Mouse (Mus musculus) 416B (cell line): ENCODE measurements at regions not wholly inside any gene's neighbourhood (a gene's known extent, or its start where the extent isn't known, plus 50 kb on each side); places are given as distances from the start of the nearest gene placed in this dataset.
"Not testable (repeated sequence)": the region's sequence is repeated elsewhere in the genome, so short reads cannot be mapped to it uniquely, and the experiment has no call there.

ENCODE experiments used
- DNase-seq: peaks from one replicate; pipeline ENCODE4 v3.0.0; 2011; ENCODE audit warnings: low read depth

- not testable (repeated sequence) for DNase-seq
Observed at GRCm38 (mm10) chr5:3141841-3142240, 199.4 kb upstream of the Cdk6 start.

- DNase-seq: peak; percentile 73
Observed at GRCm38 (mm10) chr5:3146544-3147295, 194.6 kb upstream of the Cdk6 start.

GRCm38 (mm10) chr5:3149886-3150285 lies 191.4 kb upstream of the Cdk6 start:
- DNase-seq: peak; percentile 83

GRCm38 (mm10) chr5:3150766-3151165 lies 190.5 kb upstream of the Cdk6 start:
- not testable (repeated sequence) for DNase-seq

GRCm38 (mm10) chr5:3151534-3152148 lies 189.6 kb upstream of the Cdk6 start:
- DNase-seq: peak; percentile 36

- peak; percentile 98 for DNase-seq
Observed at GRCm38 (mm10) chr5:3152149-3152865, 189.0 kb upstream of the Cdk6 start.

- DNase-seq: not testable (repeated sequence)
Observed at GRCm38 (mm10) chr5:3165511-3165910, 175.8 kb upstream of the Cdk6 start.

DNA sequence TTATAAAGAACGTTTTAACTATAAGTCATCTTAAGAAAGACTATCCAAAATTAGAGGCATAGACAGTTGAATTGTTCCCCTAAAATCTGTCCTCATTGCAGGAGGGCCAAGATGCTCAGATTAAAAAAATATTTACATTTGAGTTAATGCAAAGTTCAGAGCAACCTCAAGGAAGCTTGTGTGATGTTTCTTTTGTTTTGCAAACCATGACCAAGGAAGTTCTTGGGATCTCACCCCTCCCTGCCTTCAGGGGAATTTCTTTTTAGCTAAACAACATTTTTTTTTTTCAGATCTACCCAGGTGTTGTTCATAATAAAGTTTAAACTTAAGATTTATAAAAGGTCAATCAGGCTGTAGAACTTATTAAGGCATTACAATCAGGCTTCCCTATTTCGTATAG lies 174.8 kb upstream of the Cdk6 start:
- not testable (repeated sequence) for DNase-seq

- DNase-seq: not testable (repeated sequence)
Observed at GRCm38 (mm10) chr5:3193592-3193991, 147.7 kb upstream of the Cdk6 start.

GRCm38 (mm10) chr5:3197952-3198841 lies 143.1 kb upstream of the Cdk6 start:
- peak; percentile 98 for DNase-seq

DNA sequence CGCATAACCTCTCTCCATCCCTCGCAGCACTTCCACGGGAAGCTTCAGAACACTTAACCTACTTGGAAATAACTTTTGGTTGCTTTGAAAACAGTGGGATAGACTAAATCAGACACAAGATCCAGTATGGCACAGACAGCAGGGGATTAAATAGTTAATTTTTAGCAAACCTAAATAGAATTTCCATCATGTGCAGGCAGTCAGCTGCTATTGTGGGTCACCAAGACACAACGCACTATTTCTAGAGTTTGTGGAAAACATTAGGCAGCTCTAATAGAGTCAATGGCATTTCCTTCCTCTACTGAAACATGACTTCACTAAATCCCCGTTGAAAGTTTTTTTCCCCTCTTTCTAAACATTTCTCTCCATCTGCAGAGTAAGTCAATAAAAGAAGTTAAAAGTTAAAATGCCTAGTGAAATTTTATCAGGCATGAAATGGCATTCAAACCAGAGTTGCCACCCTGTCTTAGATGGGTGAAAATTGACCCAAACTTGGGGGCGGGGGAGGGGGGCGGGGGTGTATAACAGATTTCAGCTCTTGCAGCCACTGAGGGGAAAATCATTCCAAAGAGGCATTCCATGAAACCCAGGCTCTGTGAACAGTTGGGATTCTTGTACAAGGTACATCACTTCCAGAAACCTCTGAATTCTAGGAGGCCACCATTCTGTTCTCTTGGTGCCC lies 142.3 kb upstream of the Cdk6 start:
- DNase-seq: not testable (repeated sequence)

GRCm38 (mm10) chr5:3206160-3206559 lies 135.1 kb upstream of the Cdk6 start:
- not testable (repeated sequence) for DNase-seq

DNA sequence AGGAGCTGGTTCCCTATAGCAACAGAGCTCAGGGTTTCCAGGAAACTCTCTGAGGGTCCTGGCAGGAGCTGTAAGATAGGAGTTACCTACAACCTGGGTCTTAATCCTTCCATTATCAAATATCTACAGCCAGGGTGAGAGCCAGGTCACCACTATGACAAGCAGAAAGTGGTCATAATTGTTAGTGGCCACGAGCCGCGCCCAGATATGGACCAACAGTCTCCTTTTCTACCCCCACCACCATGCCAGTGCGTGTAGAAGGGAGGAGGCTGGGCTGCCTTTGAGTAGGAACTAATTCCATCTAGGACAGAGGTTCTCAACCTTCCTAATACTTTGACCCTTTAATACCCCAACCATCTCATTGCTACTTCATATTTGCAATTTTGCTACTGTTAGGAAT lies 133.0 kb upstream of the Cdk6 start:
- DNase-seq: not testable (repeated sequence)

- peak; percentile 50 for DNase-seq
Observed at GRCm38 (mm10) chr5:3211284-3211683, 130.0 kb upstream of the Cdk6 start.

DNA sequence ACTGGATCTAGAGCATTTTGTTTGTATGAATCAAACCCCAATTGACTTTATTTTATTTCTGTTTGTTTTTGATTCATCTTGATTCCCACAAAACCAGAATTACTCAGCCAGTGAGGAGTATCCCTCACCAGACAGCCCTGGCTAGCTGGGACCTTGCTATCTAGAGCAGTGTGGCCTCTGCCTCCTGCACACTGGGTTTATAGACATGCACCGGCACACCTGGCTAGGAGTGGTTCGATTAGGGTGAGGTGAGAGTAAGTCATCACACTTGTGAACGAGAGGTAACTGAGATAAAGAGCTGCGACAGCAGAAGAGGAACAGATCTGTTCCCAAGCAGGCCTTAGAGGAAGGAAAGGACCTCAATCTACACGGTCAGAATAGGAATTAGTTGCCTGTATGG lies 125.2 kb upstream of the Cdk6 start:
- DNase-seq: no peak

- DNase-seq: no peak
Observed at GRCm38 (mm10) chr5:3219230-3219629, 122.1 kb upstream of the Cdk6 start.

- no peak for DNase-seq
Observed at GRCm38 (mm10) chr5:3219770-3220169, 121.5 kb upstream of the Cdk6 start.

DNA sequence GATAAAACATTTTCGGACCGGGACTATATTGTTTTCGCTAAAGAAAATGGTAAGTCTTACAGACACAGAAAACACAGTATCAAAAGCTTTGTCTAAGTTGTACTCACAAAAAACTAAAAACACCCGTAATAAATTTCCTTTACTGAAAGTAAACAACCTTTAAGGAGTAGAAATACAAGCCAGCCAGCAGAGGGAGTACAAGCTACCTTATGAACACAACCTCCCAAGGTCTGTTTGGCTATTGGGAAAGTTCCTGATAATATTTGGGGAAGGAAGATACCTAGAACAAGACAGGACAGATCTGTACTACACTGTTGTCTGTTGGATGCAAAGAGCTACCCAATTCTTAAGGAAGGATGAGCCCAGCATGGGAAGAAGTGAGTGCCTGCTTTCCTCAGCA lies 117.5 kb upstream of the Cdk6 start:
- peak; percentile 82 for DNase-seq

DNA sequence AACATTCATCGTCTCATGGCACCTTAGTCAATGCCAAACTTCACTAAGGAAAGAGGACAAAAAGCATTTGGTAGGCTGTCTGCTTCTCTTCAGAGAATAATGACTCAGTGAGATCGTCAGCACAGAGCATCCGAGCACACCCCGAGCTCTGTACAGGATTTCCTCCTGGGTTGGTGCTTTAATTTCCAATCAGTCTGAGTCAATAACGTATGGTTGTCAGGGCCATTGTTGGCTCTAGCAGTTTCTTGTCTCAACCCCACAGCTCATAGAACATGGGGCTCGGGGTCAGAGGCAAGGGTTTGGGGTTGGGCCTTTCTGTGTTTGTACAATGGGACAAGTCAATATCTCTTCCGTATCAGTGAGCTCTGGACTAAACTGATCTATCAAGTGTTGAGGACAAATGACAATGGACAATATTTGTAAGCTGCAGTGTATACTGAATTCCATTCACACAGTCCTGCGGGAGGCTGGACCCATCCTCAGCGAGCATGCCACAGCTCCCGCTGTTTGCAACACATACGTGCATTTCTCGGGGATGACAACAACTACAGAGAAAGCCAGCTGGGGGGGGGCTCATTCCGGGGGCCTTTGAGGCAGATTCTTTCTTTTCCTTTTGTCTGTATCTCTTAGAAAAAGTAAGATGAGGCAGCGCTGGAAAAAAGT lies 116.8 kb upstream of the Cdk6 start:
- not testable (repeated sequence) for DNase-seq

GRCm38 (mm10) chr5:3225358-3225757 lies 115.9 kb upstream of the Cdk6 start:
- DNase-seq: not testable (repeated sequence)

- DNase-seq: not testable (repeated sequence)
Observed at GRCm38 (mm10) chr5:3244067-3244466, 97.2 kb upstream of the Cdk6 start.
